Mouse (Mus musculus) limb, embryonic 14.5 days (tissue): ENCODE data around the gene Rab40c. TPM values are rescaled to one million over a fixed set of nuclear protein-coding genes. Genes with fewer than 3 reads are reported as not detected.
A peak's percentile ranks its signal among the peaks of the same experiment; 100 is the strongest.

Experiments used
- ATAC-seq: fragments of 200-750 bp; cut with Nextera tagmentation; 2 replicates; pipeline ENCODE4 v1.8.0; 2017; ENCODE audit warnings: low read depth, moderate number of reproducible peaks, moderate TSS enrichment; ENCODE audit not compliant: low FRiP score
- DNase-seq: peaks from one replicate; pipeline ENCODE4 v3.0.0-alpha.2; 2015; ENCODE audit warnings: low spot score
- H3K27ac ChIP-seq: fragments of 300-500 bp; sonication (generic); replicated peaks from 2 replicates; pipeline ENCODE4 v1.5.1; 2014; ENCODE audit warnings: low read depth, mild to moderate bottlenecking, low read length, moderate library complexity, mixed read lengths
- H3K27me3 ChIP-seq: fragments of 300-500 bp; sonication (generic); 2 replicates; pipeline ENCODE4 v1.6.1; 2014; ENCODE audit warnings: low read length, mixed read lengths; ENCODE audit not compliant: control insufficient read depth, insufficient read depth
- H3K36me3 ChIP-seq: fragments of 300-500 bp; sonication (generic); 2 replicates; pipeline ENCODE4 v1.6.1; 2014; ENCODE audit warnings: mild to moderate bottlenecking, low read length, moderate library complexity, mixed read lengths; ENCODE audit not compliant: control insufficient read depth, insufficient read depth
- H3K4me1 ChIP-seq: fragments of 300-500 bp; sonication (generic); 2 replicates; pipeline ENCODE4 v1.6.1; 2014; ENCODE audit warnings: antibody characterized with exemption, low read length, mixed read lengths; ENCODE audit not compliant: control insufficient read depth, insufficient read depth
- H3K4me2 ChIP-seq: fragments of 300-500 bp; sonication (generic); replicated peaks from 2 replicates; pipeline ENCODE4 v1.6.1; 2014; ENCODE audit warnings: low read depth, mild to moderate bottlenecking, low read length, moderate library complexity; ENCODE audit not compliant: severe bottlenecking
- H3K4me3 ChIP-seq: fragments of 300-500 bp; sonication (generic); replicated peaks from 2 replicates; pipeline ENCODE4 v1.5.1; 2014; ENCODE audit warnings: low read length
- H3K9ac ChIP-seq: fragments of 300-500 bp; sonication (generic); 2 replicates; pipeline ENCODE4 v1.6.1; 2014; ENCODE audit warnings: mild to moderate bottlenecking, low read depth, low read length, moderate library complexity; ENCODE audit not compliant: severe bottlenecking
- H3K9me3 ChIP-seq: fragments of 300-500 bp; sonication (generic); 2 replicates; pipeline ENCODE4 v1.6.1; 2016; ENCODE audit warnings: low read length; ENCODE audit not compliant: control insufficient read depth
- POLR2A ChIP-seq: fragments of 200-500 bp; IDR thresholded peaks from 2 replicates; pipeline ENCODE4 v1.8.0; 2012; ENCODE audit warnings: inconsistent platforms, mild to moderate bottlenecking, moderate library complexity, borderline replicate concordance; ENCODE audit not compliant: insufficient read depth, insufficient read length; ENCODE audit errors: extremely low read depth
- WGBS: fragments of 180-500 bp; shearing (Covaris S2); extraction: QIAGEN DNeasy Blood & Tissue Kit; methylation state at CpG from one replicate; pipeline ENCODE4 v1.1.7; 2014; 5-methylcytosine and 5-hydroxymethylcytosine counted together
- polyA plus RNA-seq, 2 experiments: library from polyadenylated mRNA; depleted of rRNA in 1 of 2; stranded (reverse) in 1 of 2; unstranded in 1 of 2; fragments of >200 nt; fragmentation: Nextera tagmentation in 1 of 2; extraction: Ambion mirVana in 1 of 2; gene quantifications; 2 replicates each; pipeline versions ENCODE4 v1.2.1 to v1.2.3; 2012 to 2014

Rab40c gene
- polyA plus RNA-seq, 2 experiments, result 20.8 to 53.3 TPM

DNA sequence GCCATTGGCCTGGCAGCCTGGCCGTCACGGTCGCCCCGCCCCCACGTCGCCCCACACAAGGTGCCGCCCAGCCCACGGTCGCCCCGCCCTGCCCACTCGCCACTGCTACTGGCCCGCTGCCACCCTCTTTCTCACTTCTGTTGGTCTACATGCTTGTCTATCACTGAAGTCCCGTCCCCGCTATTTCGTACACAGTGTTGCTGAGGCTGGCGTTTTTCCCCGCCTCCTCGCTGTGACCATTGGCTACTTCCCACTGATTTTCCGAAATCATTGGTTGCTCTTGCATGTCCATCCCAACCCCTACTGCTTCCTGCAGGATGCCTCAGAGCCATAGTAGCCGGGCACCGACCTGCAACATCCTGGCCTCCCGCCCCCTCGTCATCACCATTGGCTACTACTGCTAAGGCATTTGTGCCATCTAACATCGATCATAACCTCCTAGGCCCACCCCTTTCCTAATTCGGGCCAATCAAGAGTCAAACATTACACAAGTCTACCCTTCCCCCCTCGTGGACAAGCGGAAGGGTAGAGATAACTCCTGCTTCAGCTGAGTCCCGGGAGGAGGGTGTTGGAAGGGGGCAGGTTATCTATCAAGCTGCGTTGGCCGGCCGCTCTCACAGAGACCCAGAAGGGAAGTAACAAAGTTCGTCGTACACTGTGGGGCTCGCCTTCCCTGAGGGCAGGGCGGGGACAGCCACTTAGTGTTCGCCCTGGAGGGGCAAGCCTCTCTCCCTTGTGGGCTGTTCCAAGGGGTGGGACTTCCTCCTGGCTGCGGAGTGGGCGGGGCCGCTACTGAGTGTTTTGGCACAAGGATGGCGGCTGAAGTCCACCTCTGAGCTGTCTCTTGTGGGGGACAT is 487 bp upstream of the Rab40c start:
- no peaks in the 10 kb centered on the region for H3K9me3 ChIP-seq
- H3K4me2 ChIP-seq, result peak overlapping the region; percentile 60
- H3K9ac ChIP-seq, result peak overlapping the region; percentile 67
- TF ChIP-seq POLR2A, result no peak
- ATAC-seq (peak; percentile 96), DNase-seq (peak; percentile 100)
- H3K4me3 ChIP-seq, result peak overlapping the region; percentile 89
- WGBS, result 0% methylated on average over 30 of the region's 40 CpGs
- H3K4me1 ChIP-seq, result peaks cover 10% of the 10 kb centered on the region; the same call in 1 of the 2 replicates
- H3K36me3 ChIP-seq, result peaks cover 4% of the 10 kb centered on the region; the same call in 1 of the 2 replicates
- no peaks in the 10 kb centered on the region for H3K27me3 ChIP-seq
- H3K27ac ChIP-seq, result peak overlapping the region; percentile 82

DNA sequence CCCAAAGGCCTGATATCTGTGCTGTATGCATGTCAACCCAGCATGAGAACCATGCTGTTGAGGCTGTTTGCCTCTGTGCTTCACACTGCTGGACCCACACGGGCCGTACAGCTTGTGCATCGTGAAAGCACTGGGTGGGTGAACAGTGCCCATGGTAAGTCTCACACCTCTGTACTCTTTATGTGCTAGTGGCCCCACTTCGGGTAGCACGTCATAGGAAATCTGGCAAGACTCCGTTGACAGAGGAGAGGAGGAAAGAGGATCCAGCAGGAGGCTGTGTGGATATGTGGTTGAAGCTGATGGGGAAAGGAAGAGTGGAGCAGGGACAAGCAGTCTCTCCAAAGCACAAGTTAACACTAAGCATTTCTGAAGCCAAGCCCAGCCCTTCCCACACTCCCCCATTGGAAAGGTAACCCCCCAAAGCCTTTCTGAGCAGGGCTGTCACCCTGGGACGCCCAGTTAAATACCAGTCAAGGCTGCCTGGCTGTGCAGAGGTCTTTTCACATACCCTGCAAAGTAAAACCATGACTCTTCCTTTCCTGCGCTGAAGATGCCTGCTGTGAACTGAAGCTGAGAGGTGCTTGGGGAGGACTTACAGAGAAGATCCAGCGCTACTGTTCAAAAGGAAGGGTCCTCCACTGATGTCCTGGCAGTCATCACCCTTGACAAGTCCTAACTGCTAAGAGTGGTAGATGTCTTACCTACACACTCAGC is 1.3 kb downstream of the Rab40c start:
- H3K27ac ChIP-seq, result no peak overlapping the region
- DNase-seq (no peak), ATAC-seq (no peak)
- H3K27me3 ChIP-seq, result no peaks in the 10 kb centered on the region
- H3K4me1 ChIP-seq, result peaks cover 10% of the 10 kb centered on the region; the same call in 1 of the 2 replicates
- no peak for TF ChIP-seq POLR2A
- peak overlapping the region; percentile 58 for H3K4me2 ChIP-seq
- peak overlapping the region; percentile 89 for H3K4me3 ChIP-seq
- H3K9ac ChIP-seq, result peak overlapping the region; percentile 85
- H3K36me3 ChIP-seq, result peaks cover 6% of the 10 kb centered on the region
- WGBS, result 87% methylated on average over 9 of the region's 9 CpGs
- H3K9me3 ChIP-seq, result no peaks in the 10 kb centered on the region

DNA sequence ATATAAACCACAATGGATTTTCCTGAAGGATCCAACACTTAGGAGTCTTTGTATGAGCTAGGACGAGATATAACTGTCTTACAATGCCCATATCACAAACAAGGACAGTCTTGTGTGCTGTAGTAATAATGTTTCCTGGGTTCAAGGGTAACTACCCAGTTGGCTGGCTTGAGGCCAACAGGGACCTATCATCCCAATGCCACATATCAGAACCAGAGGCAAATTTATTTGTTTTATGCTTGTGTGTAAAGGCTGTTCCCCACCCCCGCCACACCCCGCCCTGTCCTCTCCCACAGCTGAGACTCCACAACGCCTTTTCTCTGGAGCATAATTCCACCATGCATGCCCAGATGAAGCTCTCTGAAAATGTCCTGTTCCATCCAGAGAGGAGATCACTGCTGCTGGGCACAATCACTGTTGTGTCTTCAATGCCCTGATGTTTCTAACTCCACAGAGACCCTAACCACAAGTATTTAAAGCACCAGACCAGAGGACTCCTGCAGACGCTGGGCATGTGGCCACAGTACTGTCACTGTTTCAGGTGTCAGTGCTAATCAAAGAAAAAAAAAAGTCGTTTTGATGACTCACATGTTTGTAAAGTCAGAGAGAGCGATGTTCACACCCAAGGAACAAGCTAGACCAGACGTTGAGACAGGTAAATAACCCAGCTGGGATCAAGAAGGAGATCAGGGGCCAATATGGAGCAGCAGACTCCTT is 2.4 kb downstream of the Rab40c start:
- 81% methylated on average over 8 of the region's 8 CpGs for WGBS
- ATAC-seq (no peak), DNase-seq (no peak)
- TF ChIP-seq POLR2A, result no peak
- peaks cover 11% of the 10 kb centered on the region for H3K36me3 ChIP-seq
- H3K9ac ChIP-seq, result no peak overlapping the region
- no peak overlapping the region for H3K27ac ChIP-seq
- peaks cover 10% of the 10 kb centered on the region; the same call in 1 of the 2 replicates for H3K4me1 ChIP-seq
- no peak overlapping the region for H3K4me2 ChIP-seq
- H3K27me3 ChIP-seq, result no peaks in the 10 kb centered on the region
- no peaks in the 10 kb centered on the region for H3K9me3 ChIP-seq
- no peak overlapping the region for H3K4me3 ChIP-seq

DNA sequence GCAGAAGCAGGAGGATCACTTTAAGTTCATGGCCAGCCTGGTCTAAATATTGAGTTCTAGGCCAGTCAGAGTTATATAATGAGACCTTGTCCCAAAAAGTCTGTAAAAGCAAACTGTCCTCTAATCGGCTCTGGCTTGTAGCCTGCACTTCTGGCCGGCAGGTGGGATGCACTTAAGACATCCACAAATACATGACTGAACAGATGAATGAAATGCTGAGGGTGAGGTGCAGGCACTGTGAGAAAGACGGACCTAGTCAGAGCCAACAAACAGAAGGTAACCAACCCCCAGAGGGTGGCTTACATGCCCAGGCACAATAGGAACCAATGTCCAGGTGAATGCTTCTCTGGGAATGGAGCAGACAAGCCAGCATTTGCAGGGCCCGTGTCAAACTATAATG is 5.2 kb downstream of the Rab40c start:
- WGBS, result 86% methylated on average over 4 of the region's 4 CpGs

DNA sequence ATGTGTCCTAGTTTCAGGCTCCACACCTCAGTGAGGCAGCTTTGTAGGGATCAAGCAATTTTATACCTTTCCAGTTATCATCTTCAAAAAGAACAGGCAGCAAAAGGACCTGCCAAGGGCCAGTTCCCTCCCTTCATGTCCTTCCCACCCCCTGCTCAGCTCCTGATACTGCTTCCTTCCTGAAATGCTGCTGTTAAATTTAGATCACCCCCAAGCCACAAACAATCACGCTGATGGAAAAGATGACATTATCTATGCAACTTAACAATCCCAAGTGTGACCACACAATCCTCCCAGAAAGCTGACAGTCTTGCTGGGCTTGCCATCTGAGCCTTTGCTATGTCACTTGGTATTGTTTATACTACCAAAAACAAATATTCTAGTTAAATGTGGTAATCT is 5.7 kb downstream of the Rab40c start:
- H3K4me2 ChIP-seq, result no peak overlapping the region
- H3K9me3 ChIP-seq, result no peaks in the 10 kb centered on the region
- H3K9ac ChIP-seq, result no peak overlapping the region
- ATAC-seq, result no peak
- peaks cover 10% of the 10 kb centered on the region; the same call in 1 of the 2 replicates for H3K4me1 ChIP-seq
- WGBS, result 86% methylated on average over 1 of the region's 1 CpGs
- no peaks in the 10 kb centered on the region for H3K27me3 ChIP-seq
- no peak overlapping the region for H3K4me3 ChIP-seq
- no peak for TF ChIP-seq POLR2A
- H3K27ac ChIP-seq, result no peak overlapping the region
- DNase-seq, result no peak
- H3K36me3 ChIP-seq, result peaks cover 16% of the 10 kb centered on the region

More for the DNA sequence above, 5.2 kb downstream of the Rab40c start:
- Histone ChIP-seq H3K9ac (no peak overlapping the region), H3K4me3 (no peak overlapping the region), H3K27ac (no peak overlapping the region), H3K4me1 (peaks cover 10% of the 10 kb centered on the region; the same call in 1 of the 2 replicates), H3K36me3 (peaks cover 16% of the 10 kb centered on the region), H3K9me3 (no peaks in the 10 kb centered on the region), H3K27me3 (no peaks in the 10 kb centered on the region), H3K4me2 (no peak overlapping the region)
- no peak for TF ChIP-seq POLR2A
- no peak for DNase-seq
- no peak for ATAC-seq
